Mouse (Mus musculus): ENCODE data around the gene Mcm3ap.

DNA sequence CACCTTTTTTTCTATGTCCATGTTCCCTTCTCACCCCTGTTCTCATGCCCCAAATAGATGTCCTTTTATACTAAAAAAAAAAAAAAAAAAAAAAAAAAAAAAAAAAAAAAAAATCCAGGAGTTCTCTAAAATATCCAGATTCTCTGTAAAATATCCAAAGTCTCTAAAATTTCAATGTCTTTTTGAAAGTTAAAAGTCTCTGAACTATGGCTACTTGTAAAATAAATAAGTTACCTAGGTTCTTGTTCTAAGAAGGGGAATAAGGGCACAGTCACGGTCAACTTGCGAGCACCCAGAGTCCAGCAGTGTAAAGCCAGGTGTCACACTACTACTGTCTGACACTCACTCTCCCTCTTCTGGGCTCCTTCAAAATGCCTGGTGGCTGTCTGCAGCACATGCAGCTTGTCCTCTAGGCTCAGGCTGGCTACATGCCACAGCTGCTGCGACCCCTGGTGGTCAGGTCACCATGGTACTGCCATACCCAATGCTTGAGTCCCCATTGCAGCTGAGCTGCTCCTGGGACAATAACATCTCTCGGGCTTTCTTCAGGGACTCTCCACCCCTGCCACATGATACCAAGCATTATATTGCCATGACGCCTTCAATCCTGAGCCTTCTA is 44.3 kb downstream of the Mcm3ap start:
- TF ChIP-seq POLR2A (IDR thresholded peaks at IDR 0.05; ENCODE audit: extremely low read depth, insufficient read depth, low read length) = no peak
- TF ChIP-seq CTCF (IDR thresholded peaks at IDR 0.05; ENCODE audit: low read depth, low read length) = peak; percentile 92
